Mouse (Mus musculus) layer of hippocampus, adult 18-20 months (tissue): Measurements from ENCODE around the gene Slco3a1. TPM values are rescaled to one million over a fixed set of nuclear protein-coding genes. Genes with fewer than 3 reads are reported as not detected.
"Not testable (repeated sequence)": the region's sequence is repeated elsewhere in the genome, so short reads cannot be mapped to it uniquely, and the experiment has no call there.

Experiments used
- DNase-seq, 2 experiments: peaks; one replicate each; pipeline ENCODE4 v3.0.0; 2022; ENCODE audit warnings: low spot score in 2 of 2
- total RNA-seq, 2 experiments: library from RNA; stranded (reverse); gene quantifications; 2 replicates each; pipeline ENCODE4 v1.2.3; 2021

Slco3a1 gene
- total RNA-seq, 2 experiments from 2014 or later: 51.9 to 53.4 TPM

DNA sequence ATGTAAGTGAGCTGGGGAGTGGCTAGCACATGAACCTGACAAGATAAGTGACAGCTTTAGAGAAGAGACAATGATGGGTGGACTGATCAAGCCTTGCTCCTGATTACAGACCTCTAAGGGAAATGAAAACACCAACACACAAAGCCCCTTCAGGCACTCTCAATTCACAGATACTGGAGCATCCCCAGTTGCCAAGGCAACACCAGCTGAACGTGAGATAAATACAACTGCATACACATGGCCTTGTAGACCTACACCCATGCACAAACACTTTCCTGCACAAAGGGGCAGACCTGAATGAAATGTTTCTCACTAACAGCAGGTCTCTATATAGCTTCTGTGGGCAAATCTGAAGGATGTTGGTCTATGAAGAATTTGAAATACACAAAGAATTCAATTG lies 117.0 kb downstream of the Slco3a1 start:
- DNase-seq: no peak

DNA sequence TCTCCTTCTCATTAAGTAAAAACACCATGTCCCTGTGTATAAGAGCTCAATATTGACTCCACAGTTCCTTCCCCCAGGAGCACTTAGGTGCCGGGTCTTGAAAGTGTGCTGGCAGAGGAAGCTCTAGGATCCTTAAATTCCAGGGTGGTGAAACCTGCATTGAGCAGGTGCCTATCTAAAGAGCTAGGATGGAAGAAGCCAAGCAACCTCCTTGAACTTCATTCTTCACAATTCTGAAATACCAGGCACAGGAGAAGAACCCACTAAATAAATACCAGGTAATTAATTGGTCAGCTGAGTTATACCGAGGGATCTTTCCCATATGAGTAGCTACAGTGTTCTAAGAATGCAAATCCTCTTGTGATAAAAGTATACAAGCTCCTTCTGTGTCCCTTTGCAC lies 117.9 kb downstream of the Slco3a1 start:
- DNase-seq: no peak

DNA sequence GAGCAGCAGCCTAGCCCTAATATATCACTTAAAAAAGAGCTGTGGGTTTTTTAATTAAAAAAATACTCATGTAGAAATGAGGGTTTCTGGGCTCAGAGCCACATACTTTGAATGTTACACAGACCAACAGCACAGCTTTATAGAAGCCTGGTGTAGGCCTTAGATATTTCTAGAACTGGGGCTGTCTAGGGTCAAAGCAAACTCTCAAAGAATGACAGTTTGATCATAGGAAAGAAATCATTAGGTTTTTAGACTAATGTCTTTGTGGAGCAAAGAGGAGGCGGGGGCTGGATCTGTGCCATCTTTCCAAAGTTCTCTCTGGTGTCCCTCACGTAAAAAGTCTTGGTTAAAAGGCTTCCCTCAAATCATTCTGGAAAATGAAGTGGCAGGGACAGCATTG lies 121.6 kb downstream of the Slco3a1 start:
- no peak for DNase-seq

DNA sequence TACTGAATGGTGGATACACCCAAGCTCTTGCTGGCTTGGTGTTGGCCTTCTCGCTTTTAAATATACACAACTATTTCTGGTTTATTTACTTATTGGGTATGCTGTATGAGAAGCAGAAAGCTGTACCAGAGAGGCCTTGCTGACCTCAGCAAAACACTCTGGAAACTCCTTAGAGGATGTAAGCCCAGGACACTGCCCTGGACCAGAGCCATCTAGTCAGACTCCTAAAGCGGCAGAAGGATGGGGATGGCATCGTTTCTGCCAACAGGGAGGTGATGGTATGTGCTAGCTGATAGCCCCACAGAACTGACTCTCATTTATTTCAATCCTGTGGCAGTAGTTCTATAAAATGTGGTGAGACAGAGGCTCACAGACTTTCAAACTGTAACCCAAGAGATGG lies 125.3 kb downstream of the Slco3a1 start:
- no peak for DNase-seq

DNA sequence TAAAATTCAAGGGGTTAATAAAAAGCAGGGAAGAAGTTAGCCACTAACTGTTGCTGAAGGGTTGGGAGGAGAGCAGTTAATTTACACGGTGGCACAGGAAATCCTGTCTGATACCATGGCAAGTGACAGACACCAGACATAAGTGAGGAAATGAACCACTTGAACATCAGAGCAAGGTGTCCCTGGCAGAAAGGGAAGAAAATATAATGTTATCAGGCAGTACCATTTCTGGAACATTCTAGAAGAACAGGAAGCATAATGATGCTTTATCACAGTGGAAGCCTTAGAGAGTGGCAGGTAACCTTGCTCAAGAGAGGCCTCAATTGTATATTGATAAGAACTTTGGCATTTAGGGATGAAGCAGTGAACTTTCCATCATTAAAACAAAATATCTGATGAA lies 127.4 kb downstream of the Slco3a1 start:
- no peak for DNase-seq

DNA sequence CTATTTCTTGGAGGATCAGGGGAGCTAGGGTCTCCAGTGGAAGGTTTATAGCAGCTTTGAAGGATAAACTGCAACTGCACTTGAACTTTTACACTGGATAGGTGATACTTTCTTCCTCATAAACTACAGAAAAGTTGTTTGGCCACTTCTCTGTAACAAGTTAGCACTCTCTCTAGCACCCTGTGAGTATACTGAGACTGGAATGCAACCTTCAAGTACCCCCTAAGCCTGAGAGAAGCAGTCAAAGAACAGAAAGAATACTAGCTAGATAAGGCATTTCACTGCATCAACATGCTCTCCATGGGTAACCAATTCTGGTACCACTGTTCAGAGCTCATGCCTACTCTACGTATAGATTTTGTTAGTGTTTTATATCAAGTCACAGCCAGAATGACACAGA lies 128.6 kb downstream of the Slco3a1 start:
- DNase-seq: no peak

DNA sequence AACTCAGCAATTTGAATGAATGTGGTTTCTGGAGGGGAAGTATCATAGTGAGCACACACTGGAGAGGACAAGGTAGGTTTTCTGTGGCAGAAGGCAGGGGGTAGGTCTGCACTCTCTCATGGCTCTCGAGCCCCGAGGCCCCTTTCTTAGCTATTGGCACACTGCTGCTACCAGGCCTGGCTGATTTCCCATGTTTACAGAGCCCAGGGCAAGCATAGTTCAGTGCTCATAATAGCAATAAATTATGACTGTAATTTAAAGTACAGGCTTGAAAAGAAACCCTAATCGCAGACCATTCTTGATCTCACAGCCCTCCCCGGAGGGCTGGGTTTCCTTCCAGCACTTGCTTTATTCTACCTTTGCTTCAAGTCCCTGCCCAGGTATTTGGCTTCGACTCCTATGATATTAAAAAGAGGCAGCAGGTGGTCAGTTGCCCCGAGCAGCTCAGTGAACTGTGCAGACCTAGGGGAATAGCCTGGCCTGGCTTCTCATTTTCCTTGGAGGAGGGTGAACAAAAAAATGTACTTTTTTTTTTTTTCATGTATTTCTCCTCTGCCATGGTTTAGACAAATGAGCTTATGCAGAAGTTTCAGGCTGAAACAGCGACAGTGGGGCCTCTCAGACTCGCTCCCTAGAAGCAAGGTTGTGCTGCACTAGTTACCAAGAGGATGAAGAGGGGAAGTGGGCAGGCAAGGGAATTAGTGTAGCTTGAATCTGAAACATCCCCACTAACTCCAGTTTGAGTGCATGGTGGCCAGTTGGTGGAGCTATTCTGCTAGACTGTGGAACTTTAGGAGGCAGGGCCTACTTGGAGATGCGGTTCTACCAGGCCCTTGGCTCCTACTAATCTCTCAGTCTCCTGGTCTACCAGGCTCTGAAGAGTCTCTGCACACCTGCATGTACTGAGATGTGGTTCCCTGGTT lies 130.4 kb downstream of the Slco3a1 start:
- DNase-seq: peak in 1 of 2 experiments; percentile 13

DNA sequence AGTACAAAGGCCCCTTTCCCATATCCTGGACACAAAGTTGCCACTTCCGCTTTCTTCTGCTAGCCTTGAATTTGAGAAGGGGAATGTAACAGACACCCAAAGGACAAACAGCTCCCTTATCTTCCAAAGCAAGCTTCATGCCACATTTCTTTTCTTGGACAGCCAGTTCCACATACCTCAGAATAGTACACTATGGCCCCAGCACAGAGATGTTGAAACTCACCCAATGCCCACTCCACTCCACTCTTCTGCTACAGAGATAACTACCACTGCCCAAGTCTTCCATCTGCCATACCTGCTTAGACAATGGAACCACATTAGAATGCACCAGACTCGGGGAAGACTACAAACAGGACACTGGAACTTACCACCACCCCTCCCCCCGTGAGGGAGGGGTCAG lies 131.3 kb downstream of the Slco3a1 start:
- no peak for DNase-seq

DNA sequence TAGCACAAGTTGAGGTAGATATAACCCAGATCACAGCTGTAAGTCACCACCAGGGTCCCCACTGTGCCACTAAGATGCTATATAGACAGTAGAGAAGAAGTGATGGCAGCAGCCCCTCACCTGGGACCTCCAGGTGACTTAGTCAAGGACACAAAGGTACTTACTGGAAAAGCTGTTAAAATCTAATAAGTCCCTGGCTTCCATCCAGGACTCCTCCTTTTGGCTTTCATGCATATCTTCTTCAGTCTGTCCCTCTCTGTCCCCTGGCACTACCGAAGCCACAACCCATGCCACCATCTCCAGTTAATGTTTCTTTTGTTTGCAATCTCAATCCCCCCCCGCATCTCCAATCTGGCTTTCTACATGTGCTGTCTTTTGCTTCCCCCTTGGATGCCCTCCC lies 131.8 kb downstream of the Slco3a1 start:
- no peak for DNase-seq

DNA sequence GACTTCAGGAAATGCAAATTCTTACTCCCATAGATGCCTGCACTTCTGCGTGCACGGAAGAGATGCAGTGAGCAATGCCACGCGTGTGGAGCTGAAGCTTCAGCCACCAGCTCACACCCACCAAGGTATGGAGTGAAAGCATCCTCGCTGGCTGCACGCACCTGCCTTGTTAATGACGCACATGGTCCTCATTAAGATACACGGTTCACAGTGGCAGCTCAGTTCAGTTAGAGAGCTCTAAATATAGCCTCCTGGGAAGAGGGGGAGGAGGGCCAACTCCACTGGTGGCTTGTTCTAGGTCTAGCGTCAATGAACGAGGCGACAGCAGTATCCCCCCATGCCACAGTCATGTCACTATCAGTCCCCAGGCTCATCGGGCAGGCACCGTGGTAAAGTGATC lies 132.6 kb downstream of the Slco3a1 start:
- DNase-seq: no peak

DNA sequence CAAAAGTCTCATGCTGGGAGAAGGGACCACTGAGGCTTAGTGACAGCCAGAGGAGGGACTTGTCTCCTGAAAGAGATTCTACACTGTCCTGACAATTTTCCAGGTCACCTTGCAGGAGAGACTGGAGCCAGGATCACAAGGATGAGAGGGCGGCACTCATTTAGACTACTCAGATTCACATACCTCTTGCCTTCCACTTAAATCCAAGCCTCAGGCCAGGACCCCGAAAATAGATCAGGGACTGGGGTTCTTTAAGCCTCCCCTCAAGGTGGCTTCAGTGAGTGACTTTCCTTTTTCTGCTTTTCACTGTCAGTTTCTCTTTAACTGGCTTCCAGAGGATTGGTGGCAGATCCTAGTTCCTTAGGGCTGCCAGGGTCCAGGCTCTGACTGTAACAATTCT lies 133.0 kb downstream of the Slco3a1 start:
- DNase-seq: no peak

DNA sequence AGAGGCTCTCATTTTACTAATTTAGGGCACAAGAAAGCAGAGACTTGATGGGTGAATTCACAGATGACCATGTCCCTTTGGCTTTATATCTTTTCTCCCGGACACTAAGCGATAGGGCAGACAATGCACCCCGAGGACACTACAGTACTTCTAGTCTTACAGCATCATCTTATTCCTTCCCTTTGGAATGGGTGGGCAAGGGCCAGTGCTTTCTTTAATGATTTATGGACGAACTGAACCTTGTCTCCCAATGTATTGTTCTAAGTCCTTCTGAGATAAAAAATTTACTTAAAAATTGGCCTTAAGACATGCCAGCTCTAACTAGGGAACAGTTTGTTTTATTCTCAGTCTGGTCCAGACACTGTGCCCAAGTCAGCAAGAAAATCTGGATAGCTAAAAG lies 134.9 kb downstream of the Slco3a1 start:
- no peak for DNase-seq

DNA sequence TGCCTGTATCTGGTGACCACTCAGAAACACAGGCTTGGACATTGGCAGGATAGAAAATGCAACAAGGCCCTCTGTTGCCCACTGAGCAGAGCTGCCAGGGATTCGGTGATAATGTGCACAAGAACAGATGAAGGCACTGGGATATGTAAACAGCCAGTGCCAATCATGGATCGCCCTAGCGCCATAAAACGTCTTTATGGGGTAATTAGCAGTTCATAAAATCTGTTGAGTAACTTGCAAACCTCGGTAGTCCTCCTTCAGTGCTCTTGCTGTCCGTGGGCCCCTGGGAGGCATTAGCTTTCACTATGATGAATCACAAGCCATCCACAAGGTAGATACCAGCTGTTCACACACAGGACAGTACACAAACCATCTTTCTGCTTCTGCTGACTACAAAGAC lies 137.6 kb downstream of the Slco3a1 start:
- DNase-seq: no peak

DNA sequence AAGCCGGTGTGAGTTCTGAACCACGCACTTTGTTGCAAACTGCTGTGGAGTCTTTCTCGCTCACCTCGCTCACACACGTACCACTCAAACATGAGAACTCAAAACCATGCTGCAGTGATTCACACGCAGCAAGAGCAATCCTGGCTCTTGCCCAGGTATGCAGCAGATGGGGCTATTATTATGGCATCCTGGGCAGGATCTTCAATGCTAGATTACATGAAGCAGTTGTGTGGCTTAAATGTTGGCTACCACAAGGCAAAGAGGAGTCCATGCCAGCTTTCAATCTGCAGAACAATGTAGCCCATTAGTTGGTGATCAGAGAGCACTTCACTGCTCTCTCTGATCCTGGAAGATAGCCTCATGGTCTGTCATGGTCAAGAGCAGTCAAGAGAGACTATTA lies 139.3 kb downstream of the Slco3a1 start:
- DNase-seq: peak in 1 of 2 experiments; percentile 37

DNA sequence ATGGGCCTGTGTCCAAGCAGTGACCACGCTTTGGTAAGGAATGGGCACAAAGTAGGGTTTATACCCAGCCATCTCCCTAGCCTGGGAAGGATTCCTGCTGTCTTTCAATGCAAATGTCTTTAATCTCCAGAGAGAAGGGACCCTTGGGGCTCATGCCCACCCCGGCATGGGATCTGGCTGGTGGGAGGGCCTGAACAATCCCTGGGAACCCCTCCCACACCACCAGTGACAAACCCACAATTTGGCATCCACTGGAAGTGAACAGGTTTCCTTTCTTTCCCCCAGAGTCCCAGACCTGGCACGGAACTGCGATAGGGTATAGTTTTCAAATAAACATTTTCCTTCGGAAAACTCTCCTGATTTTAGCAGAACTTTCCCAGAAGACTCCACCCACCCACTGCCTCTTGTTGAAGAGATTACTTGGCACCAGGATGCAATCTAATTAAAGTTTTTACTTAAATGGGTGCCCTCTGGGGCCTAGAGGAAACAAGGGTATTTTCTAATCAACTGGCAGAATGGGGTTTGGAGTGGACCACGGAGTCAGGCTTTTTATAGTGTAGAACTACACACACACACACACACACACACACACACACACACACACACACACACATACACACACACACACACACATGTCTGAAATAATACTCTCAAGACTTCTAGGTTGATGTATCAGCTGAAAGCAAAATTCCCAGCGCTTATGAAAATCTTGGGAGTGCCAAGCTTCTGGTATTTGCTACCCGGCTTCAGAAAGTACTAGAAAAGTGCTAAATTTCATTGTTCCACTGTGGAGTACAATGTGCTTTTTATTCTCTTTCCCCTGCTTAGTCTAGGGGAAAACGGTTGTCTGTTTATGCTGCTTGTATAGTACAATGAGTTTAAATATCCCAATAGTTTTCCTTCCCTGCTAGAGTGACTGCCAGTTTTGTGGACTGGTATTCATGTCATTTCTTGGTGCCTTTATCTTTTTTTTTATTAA lies 140.6 kb downstream of the Slco3a1 start:
- DNase-seq: peak in 1 of 2 experiments; percentile 14

DNA sequence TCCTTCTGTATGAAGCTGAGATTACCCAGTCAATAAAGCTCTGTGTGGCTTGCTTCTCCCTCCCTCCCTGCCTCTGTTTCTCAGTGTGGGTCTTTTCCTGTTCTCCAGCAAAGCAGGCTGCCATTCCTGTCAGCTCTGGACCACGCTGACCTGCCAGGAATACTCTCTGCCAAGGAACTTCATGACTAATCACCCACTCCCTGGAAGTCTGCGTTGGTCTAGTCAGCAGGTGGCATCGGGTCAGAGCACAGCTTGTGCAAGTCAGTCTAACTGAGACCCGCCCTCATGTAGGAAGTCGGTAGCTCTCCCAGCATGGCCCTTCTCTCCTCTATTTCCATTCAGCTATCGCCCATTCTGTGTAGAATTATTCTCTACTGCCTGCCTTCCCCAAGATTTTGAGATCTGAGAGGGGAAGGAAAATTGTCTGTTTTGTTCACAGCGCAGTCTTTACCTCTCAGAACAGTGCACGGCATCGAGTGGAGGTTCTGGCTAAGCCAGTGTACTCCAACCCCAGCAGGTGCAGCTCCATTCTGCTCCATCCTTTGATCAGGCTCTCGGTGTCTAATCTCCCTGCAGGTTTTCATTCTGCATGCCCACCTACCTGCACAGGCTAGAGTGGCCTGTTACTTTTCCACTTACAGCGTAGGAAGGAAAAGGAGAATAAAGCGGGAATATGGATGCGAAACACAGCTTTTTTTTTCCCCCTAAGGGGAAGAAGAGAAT lies 145.8 kb downstream of the Slco3a1 start:
- no peak for DNase-seq

DNA sequence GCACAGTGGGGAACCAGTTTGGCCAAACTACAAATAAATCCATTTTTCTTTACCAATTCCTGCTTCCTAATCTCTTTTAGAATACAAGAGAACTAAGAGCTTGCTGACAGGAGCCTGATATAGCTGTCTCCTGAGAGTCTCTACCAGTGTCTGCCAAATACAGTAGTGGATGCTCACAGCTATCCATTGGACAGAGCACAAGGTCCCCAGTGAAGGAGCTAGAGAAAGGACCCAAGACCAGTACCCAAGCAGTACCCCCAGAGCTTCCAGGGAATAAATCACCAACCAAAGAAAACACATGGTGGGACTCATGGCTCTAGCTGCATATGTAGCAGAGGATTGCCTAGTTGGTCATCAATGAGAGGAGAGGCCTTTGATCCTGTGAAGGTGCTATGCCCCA lies 146.7 kb downstream of the Slco3a1 start:
- DNase-seq: not testable (repeated sequence)

DNA sequence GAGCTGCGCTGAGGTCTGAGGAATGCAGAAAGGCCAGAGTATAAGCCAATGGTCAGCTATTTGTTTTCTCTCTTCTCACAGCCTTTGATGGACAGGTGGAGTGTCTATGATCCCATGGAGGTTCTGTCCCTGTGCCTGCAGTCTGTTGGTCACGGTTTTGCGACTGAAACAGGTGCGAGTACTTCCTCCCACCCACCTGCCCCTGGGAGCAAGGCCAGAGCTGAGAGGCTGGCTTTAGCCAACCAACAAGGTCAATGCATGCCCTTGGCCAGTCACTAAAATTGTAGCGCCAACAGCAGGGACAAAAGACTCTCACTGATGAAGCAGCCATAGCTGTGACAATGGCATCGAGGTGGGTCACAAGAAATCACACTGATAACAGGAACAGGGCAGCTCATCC lies 154.9 kb downstream of the Slco3a1 start:
- no peak for DNase-seq

DNA sequence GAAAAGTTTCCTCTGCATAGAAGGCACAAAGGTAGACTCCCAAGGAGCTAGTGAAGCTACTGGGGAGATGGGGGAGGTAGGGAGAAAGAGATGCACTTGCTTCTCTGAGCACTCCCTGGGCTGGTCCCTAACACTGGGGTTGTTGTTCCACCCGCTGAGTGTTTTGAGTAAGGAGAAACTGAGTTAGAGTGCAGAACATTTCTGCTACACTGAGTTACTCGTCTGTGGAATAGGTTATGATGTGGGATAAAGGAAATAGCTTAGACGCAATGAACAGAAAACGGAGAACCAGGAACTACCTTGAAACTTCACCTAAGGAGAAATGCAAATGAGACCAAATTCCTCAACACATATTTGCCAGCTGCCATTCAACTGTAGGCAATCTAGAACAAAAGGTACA lies 155.4 kb downstream of the Slco3a1 start:
- no peak for DNase-seq

DNA sequence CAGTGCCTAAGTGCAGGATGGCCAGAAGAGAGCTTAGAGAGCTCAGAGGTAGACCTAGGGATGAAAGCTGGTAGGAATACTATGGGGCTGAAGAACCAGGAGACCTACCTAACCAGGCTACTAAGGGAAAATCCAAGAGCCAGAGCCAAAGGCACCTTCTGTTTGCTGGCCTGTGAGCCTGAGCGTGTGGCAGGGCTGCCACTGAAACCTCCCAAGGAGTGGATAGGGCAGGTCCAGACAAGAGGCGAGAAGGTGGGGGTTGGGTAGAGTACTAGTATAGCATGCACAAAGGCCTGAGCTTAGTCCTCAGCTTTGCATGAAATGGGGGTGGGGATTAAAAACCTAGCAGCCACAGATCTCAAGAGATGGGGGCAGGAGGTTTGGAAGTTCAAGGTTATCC lies 156.3 kb downstream of the Slco3a1 start:
- no peak for DNase-seq

DNA sequence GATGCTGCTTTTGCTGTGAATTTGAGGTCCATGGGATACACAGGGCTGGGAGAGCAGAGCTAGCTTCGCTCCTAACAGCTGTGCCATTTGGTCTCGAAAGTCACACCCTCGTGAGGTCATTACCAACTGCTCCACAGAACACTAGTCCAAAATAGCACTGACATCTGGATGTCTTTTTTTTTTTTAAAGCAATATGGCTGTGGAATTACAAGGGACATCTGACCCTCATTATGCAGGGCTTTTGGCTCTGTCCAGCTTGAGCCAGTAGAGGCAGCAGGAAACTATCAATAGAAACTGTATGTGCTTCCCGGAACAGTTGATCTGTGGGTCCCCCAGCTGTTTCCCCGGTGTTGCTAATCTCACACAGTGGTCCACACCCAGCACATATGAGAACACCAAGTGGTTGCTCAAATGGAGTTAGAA lies 163.1 kb downstream of the Slco3a1 start:
- DNase-seq: no peak
